Mouse (Mus musculus) forebrain, embryonic 16.5 days (tissue): ENCODE data around the gene Prepl. TPM values are rescaled to one million over a fixed set of nuclear protein-coding genes. Genes with fewer than 3 reads are reported as not detected.

ENCODE experiments used
- ATAC-seq: fragments of 200-750 bp; cut with Nextera tagmentation; 2 replicates; pipeline ENCODE4 v1.8.0; 2017; ENCODE audit warnings: mild to moderate bottlenecking, moderate library complexity
- H3K27ac ChIP-seq: fragments of 300-500 bp; sonication (generic); 2 replicates; pipeline ENCODE4 v1.5.1; 2014; ENCODE audit warnings: low read length, control low read depth
- H3K27me3 ChIP-seq: fragments of 300-500 bp; sonication (generic); replicated peaks from 2 replicates; pipeline ENCODE4 v1.6.1; 2014; ENCODE audit warnings: low read length; ENCODE audit not compliant: control insufficient read depth, insufficient read depth
- H3K36me3 ChIP-seq: fragments of 300-500 bp; sonication (generic); 2 replicates; pipeline ENCODE4 v1.6.1; 2014; ENCODE audit not compliant: control insufficient read depth, insufficient read depth
- H3K4me1 ChIP-seq: fragments of 300-500 bp; sonication (generic); replicated peaks from 2 replicates; pipeline ENCODE4 v1.6.1; 2014; ENCODE audit warnings: low read length; ENCODE audit not compliant: control insufficient read depth, insufficient read depth
- H3K4me2 ChIP-seq: fragments of 300-500 bp; sonication (generic); 2 replicates; pipeline ENCODE4 v1.6.1; 2014; ENCODE audit warnings: mild to moderate bottlenecking, low read length, control low read depth
- H3K4me3 ChIP-seq: fragments of 300-500 bp; sonication (generic); replicated peaks from 2 replicates; pipeline ENCODE4 v1.5.1; 2014; ENCODE audit warnings: mild to moderate bottlenecking, low read length, control low read depth
- H3K9ac ChIP-seq: fragments of 300-500 bp; sonication (generic); replicated peaks from 2 replicates; pipeline ENCODE4 v1.6.1; 2014; ENCODE audit warnings: low read depth, low read length, control low read depth
- H3K9me3 ChIP-seq: fragments of 300-500 bp; sonication (generic); 2 replicates; pipeline ENCODE4 v1.6.1; 2016; ENCODE audit warnings: low read length; ENCODE audit not compliant: control insufficient read depth
- WGBS: fragments of 180-500 bp; shearing (Covaris S2); extraction: QIAGEN DNeasy Blood & Tissue Kit; methylation state at CpG from one replicate; pipeline ENCODE4 v1.1.7; 2014; 5-methylcytosine and 5-hydroxymethylcytosine counted together
- polyA plus RNA-seq: library from polyadenylated mRNA; unstranded; fragments of >200 nt; fragmentation: Nextera tagmentation; extraction: Ambion mirVana; gene quantifications from 2 replicates; pipeline ENCODE4 v1.2.1, GENCODE M21; 2015

Prepl gene
- polyA plus RNA-seq = 76.9 and 85.1 TPM in 2 replicates

DNA sequence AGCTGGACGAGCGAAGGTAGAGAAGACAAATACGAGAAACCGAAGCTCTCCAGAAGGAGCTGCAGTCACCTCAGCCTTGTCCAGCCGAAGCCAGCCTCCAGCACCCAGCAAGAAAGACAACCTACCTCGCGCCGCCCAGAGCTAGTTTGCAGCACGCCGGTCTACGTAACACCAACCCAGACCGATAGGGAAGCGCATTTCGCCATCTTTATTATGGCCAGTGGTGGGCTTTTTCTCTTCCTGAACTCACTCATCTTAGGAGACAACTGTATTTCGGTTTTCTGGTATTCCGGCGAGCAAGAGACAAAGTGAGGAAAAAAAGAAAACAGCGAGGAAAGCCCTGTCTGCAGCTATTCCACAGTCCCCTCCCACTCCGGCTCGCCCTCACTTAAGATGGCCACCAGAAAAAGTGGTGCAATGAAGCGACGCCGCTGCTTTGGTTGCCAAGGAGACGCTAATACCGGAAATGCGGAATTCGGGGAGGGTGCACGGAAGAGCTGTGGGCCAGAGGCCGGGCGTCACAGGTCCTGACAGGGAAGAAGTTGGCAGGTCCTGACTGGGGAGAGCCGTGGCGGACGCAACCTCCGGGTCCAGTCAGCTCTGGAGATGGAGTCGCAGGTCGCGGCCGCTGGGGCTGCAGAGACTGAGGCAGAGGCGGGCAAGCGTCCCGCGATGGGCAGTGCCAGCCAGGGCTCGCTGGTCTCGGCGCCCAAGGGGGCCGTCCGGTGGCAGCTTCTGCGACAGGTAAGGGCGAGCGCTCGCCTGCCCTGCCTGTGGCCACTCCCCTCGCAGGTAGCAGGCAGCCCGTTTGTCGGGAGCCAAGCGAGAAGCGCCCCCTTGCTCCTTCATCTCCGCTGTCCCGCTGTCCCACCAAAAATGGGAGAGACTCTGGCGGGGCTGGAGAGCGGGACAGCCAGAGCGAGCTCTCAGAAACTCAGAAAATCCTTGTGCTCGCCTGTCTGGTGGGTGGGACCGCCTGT is at the start of gene Prepl, which contains the start of gene Camkmt:
TSS of gene Prepl (minus strand) at position 122 of the 980 bp plus-strand sequence.
TSS of gene Camkmt (plus strand) at position 433 of the 980 bp plus-strand sequence.
- H3K27ac ChIP-seq = peak within 1 kb of the TSS; percentile 88
- H3K4me2 ChIP-seq = peak within 1 kb of the TSS; percentile 90
- H3K4me1 ChIP-seq = peaks cover 14% of the 10 kb centered on the region
- peak; percentile 98 for ATAC-seq
- H3K9ac ChIP-seq = peak within 1 kb of the TSS; percentile 84
- H3K27me3 ChIP-seq = no peaks in the 10 kb centered on the region
- H3K4me3 ChIP-seq = peak within 1 kb of the TSS; percentile 80
- WGBS = under 1% methylated on average over 62 of the region's 63 CpGs
- H3K9me3 ChIP-seq = no peaks in the 10 kb centered on the region
- H3K36me3 ChIP-seq = no peaks in the 10 kb centered on the region

- 91% methylated on average over 1 of the region's 1 CpGs for WGBS
- Histone ChIP-seq H3K36me3 (no peaks in the 10 kb centered on the region), H3K4me1 (no peaks in the 10 kb centered on the region), H3K9me3 (no peaks in the 10 kb centered on the region), H3K27ac (no peak overlapping the region), H3K4me3 (no peak overlapping the region), H3K4me2 (no peak overlapping the region), H3K27me3 (no peaks in the 10 kb centered on the region), H3K9ac (no peak overlapping the region)
- no peak for ATAC-seq
Measured at GRCm38 (mm10) chr17:85138393-85138792, 48.4 kb upstream of the Prepl start.

DNA sequence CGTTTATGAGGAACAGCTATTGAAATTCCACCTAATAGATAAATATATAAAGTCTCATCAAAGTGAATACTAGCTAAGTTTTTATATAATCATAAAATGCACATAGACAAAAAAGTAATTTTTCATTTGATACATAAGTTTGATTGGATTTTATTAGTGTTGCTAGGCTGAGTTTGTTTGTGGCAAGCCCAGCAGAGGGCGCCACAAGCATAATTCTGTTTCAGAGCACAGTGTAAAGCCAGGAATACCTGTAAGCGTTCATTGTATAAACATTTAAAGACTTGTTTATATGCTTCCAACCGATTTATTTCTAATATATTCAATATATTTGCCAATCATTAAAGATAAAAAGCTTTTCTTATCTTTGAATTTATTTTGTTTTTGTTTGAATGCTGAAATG is 26.6 kb upstream of the Prepl start:
- Histone ChIP-seq H3K4me2 (no peak overlapping the region), H3K4me1 (no peaks in the 10 kb centered on the region), H3K9ac (no peak overlapping the region), H3K9me3 (no peaks in the 10 kb centered on the region), H3K27me3 (no peaks in the 10 kb centered on the region; the same call in 1 of the 2 replicates), H3K4me3 (no peak overlapping the region), H3K27ac (no peak overlapping the region), H3K36me3 (no peaks in the 10 kb centered on the region)
- no peak for ATAC-seq
- 25% methylated on average over 4 of the region's 4 CpGs for WGBS

DNA sequence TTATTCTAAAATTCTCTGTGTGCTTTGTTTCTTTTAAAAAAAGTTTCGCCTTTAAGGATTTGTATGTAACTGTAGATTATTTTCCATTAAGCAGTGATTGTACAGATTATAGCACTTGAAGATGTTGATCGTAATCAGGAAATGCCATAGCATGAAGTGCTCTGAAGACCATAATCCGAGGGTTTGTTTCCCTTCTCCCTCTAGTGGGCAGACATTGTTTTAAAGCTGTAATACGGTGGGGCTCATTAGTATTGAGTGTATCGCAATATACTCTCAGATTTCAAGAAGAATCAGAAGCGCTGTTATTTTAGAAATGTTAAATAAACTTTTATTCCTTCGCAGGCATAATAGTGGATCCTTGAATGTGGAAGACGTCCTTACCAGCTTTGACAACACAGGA is 23.4 kb upstream of the Prepl start:
- no peak overlapping the region for H3K4me3 ChIP-seq
- H3K27me3 ChIP-seq = no peaks in the 10 kb centered on the region; the same call in 1 of the 2 replicates
- no peaks in the 10 kb centered on the region for H3K9me3 ChIP-seq
- WGBS = 80% methylated on average over 8 of the region's 8 CpGs
- H3K9ac ChIP-seq = no peak overlapping the region
- H3K27ac ChIP-seq = no peak overlapping the region
- H3K4me1 ChIP-seq = no peaks in the 10 kb centered on the region
- no peaks in the 10 kb centered on the region for H3K36me3 ChIP-seq
- no peak overlapping the region for H3K4me2 ChIP-seq
- no peak for ATAC-seq

DNA sequence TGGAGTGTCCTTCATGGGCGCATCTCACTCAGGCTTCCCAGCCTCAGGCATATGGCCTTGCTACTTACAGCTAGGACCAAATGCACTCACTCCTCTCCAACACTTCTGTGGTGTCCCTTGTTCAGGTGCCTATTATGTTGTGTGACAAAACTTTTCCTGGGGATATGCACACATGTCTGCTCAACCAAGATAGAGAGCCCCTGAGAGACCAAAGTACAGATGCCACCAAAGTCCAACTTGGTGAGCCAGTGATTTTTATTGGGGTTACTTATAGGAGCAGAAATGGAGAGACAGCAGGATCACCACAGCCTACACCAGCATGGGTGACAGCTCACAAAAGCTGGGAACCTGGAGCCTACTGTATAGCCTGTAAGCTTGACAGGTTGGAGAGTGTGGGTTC is 20.6 kb upstream of the Prepl start:
- no peak overlapping the region for H3K4me3 ChIP-seq
- H3K9ac ChIP-seq = no peak overlapping the region
- H3K4me1 ChIP-seq = no peaks in the 10 kb centered on the region
- H3K27me3 ChIP-seq = no peaks in the 10 kb centered on the region
- no peaks in the 10 kb centered on the region for H3K36me3 ChIP-seq
- no peaks in the 10 kb centered on the region for H3K9me3 ChIP-seq
- WGBS = 100% methylated on average over 1 of the region's 1 CpGs
- H3K4me2 ChIP-seq = no peak overlapping the region
- ATAC-seq = no peak
- H3K27ac ChIP-seq = no peak overlapping the region

DNA sequence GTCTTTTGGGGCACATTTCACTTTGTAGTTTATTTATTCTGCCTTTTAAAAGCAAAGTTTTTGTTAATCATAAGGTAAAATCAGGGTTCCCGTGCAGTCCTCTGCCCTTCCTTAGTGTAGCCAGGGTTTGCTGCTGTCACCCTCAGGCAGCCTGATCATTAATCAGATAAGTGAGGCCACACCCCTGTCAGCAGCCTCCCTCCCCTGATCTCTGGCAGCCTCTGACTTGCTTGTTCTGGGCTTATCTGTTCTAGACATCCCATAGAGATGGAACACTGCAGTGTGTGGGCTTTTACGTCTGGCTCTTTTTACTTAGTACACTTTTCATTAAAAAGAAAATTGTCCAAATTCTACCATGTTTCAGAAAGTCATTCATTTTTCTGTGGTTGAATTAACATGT is 13.3 kb upstream of the Prepl start:
- H3K27me3 ChIP-seq = no peaks in the 10 kb centered on the region
- 70% methylated on average over 2 of the region's 2 CpGs for WGBS
- no peak overlapping the region for H3K27ac ChIP-seq
- no peak overlapping the region for H3K4me2 ChIP-seq
- H3K9ac ChIP-seq = no peak overlapping the region
- ATAC-seq = no peak
- H3K4me3 ChIP-seq = no peak overlapping the region
- peaks cover 7% of the 10 kb centered on the region; the same call in 1 of the 2 replicates for H3K9me3 ChIP-seq
- peaks cover 8% of the 10 kb centered on the region; the same call in 1 of the 2 replicates for H3K36me3 ChIP-seq
- no peaks in the 10 kb centered on the region for H3K4me1 ChIP-seq

- no peaks in the 10 kb centered on the region for H3K4me1 ChIP-seq
- ATAC-seq = no peak
- WGBS = 88% methylated on average over 7 of the region's 7 CpGs
Measured at GRCm38 (mm10) chr17:85101751-85102150, 11.7 kb upstream of the Prepl start.

DNA sequence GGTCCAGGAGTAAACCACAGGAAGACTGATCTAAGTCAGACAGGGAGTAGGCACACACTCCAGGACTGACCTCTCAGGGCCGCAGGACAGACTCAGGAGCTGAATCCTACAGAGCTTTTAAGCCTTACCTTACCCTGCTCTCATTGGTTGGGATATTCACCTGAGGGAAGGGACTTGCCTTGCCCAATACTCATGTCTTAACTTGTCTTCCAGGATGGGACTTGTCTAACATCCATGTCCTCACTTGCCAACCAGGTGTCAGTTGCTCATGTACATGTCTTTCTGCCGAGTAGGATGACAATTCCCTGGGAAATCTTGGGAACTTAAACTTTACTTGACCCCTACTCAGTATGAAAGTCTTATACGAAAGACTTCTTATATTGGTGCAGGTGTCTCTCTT is 10.2 kb upstream of the Prepl start:
- no peak overlapping the region for H3K4me3 ChIP-seq
- peaks cover 19% of the 10 kb centered on the region for H3K36me3 ChIP-seq
- ATAC-seq = no peak
- no peaks in the 10 kb centered on the region for H3K27me3 ChIP-seq
- WGBS = 91% methylated on average over 3 of the region's 3 CpGs
- H3K9ac ChIP-seq = no peak overlapping the region
- no peak overlapping the region for H3K27ac ChIP-seq
- H3K4me2 ChIP-seq = no peak overlapping the region
- no peaks in the 10 kb centered on the region for H3K4me1 ChIP-seq
- H3K9me3 ChIP-seq = peaks cover 9% of the 10 kb centered on the region

More at GRCm38 (mm10) chr17:85101751-85102150, 11.7 kb upstream of the Prepl start:
- Histone ChIP-seq H3K9me3 (peaks cover 9% of the 10 kb centered on the region), H3K4me3 (no peak overlapping the region), H3K27me3 (no peaks in the 10 kb centered on the region), H3K9ac (no peak overlapping the region), H3K27ac (no peak overlapping the region), H3K36me3 (peaks cover 19% of the 10 kb centered on the region), H3K4me2 (no peak overlapping the region)

GRCm38 (mm10) chr17:85098677-85099323 is 8.8 kb upstream of the Prepl start:
- Histone ChIP-seq H3K27ac (no peak overlapping the region), H3K4me3 (no peak overlapping the region), H3K9me3 (peaks cover 9% of the 10 kb centered on the region), H3K27me3 (no peaks in the 10 kb centered on the region), H3K9ac (no peak overlapping the region), H3K4me2 (no peak overlapping the region), H3K36me3 (peaks cover 19% of the 10 kb centered on the region), H3K4me1 (no peaks in the 10 kb centered on the region)
- ATAC-seq = no peak
- 96% methylated on average over 7 of the region's 7 CpGs for WGBS
